Mouse (Mus musculus): ENCODE measurements around the gene Zfp239. TPM values are rescaled to one million over a fixed set of nuclear protein-coding genes. Genes with fewer than 3 reads are reported as not detected.
"Not testable (repeated sequence)": the region's sequence is repeated elsewhere in the genome, so short reads cannot be mapped to it uniquely, and the experiment has no call there.

Zfp239 gene
- polyA plus RNA-seq, 1 experiment from 2014 or later: 14.3 TPM

DNA sequence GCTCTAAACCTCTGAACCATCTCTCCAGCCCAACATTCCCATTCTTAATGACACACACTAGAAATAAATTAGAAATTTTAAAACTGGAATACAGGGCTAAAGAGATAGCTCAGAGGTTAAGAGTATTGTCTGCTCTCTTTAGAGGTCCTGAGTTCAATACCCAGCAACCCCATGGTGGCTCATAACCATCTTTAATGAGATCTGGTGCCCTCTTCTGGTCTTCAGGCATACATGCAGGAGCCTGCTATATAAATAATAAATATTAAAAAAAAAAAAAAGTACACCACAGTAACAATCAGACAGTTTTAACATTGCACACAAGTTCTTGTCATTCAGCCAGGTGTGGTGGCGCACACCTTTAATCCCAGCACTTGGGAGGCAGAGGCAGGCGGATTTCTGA, 14.1 kb upstream of the Zfp239 start:
- CTCF ChIA-PET: interaction anchor here (1.3 to 2.7 kb wide), 2 partner anchors 12 to 72 kb away, joined by 4 to 7 read pairs; no protein-coding TSS in a partner anchor
- in situ Hi-C loops (cut with MboI; ENCODE audit: low pct_unique_long_range_greater_than_20kb): no loop called here
- ATAC-seq: no peak
- peak; percentile 48 for TF ChIP-seq CTCF (IDR thresholded peaks at IDR 0.05)
- DNase-seq (ENCODE audit: low read depth, low spot score): no peak
- POLR2A ChIA-PET: interaction anchor here (0.6 kb wide), 2 partner anchors 50 to 537 kb away, joined by 4 to 9 read pairs; no protein-coding TSS in a partner anchor
- H3K27me3 ChIP-seq: no peaks in the 10 kb centered on the region

DNA sequence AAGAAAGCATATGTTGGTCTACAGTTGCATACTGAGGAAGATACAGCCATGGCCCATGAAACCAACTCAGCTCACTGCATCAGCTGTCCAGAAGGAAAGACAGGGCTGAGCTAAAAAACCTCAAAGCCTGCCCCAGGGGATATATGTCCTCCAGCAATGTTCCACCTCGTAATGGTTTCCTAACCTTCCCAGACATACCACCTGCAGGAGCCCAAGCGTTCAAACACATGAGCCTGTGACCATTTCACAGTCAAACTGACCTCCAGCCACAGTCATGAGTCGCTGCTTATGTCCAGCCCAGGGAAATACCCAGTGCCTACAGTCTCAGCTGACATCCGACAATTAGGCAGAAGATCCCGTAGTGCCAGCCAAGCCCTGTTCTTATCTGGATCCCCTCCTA, 13.3 kb upstream of the Zfp239 start:
- POLR2A ChIA-PET: no interaction called here
- in situ Hi-C loops (cut with MboI; ENCODE audit: low pct_unique_long_range_greater_than_20kb): no loop called here
- CTCF ChIA-PET: interaction anchor here (1.3 to 2.7 kb wide), 2 partner anchors 11 to 71 kb away, joined by 4 to 7 read pairs; no protein-coding TSS in a partner anchor

DNA sequence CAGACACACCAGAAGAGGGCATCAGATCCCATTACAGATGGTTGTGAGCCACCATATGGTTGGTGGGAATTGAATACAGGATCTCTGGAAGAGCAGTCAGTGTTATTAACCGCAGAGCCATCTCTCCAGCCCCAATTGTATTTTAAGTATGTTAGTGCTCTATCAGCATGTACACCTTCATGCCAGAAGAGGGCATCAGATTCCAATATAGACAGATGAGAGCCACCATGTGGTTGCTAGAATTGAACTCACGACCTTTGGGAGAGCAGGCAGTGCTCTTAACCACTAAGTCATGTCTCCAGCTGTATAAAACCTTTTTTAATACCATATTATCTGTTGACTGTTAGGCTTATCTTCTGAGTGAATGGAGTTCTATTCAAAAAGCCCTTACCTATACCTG, 10.2 kb upstream of the Zfp239 start:
- no peak for ATAC-seq
- in situ Hi-C loops (cut with MboI; ENCODE audit: low pct_unique_long_range_greater_than_20kb): loop anchor here (5.0 to 25.0 kb wide), 2 partner anchors 156 to 536 kb away; no protein-coding TSS in a partner anchor
- CTCF ChIA-PET: interaction anchor here (0.9 kb wide), 1 partner anchor 8 kb away, joined by 3 read pairs; no protein-coding TSS in a partner anchor

More for the DNA sequence above, 13.3 kb upstream of the Zfp239 start:
- DNase-seq (ENCODE audit: low read depth, low spot score): peak; percentile 69
- TF ChIP-seq CTCF (IDR thresholded peaks at IDR 0.05): no peak
- no peaks in the 10 kb centered on the region for H3K27me3 ChIP-seq
- no peak for ATAC-seq

DNA sequence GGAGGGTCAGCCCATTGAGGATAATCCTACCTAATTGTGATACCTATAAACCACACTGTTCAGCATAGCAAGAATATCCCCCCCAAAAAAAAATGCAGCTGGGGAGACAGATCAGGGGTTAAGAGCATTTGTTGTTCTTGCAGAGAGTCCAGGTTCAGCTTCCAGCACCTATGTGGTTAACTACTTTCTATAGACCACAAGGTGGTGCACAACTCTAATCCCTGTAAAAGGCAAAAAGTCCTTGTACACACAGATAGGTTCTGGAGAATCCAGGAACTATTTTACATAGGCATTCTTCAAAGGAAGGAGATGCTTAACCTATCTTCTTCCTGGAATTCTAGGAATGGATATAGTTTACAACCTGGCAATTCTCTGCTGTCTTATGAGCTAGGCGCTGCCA, 3.9 kb upstream of the Zfp239 start:
- DNase-seq (ENCODE audit: low read depth, low spot score): no peak
- no peaks in the 10 kb centered on the region for H3K27me3 ChIP-seq
- ChIA-PET POLR2A (interaction anchor here (1.4 kb wide), 1 partner anchor 23 kb away, joined by 3 read pairs; no protein-coding TSS in a partner anchor), CTCF (interaction anchor here (1.7 kb wide), 1 partner anchor 63 kb away, joined by 4 read pairs; no protein-coding TSS in a partner anchor)
- TF ChIP-seq CTCF (IDR thresholded peaks at IDR 0.05): peak; percentile 27
- ATAC-seq: no peak
- in situ Hi-C loops (cut with MboI; ENCODE audit: low pct_unique_long_range_greater_than_20kb): loop anchor here (25.0 kb wide), 1 partner anchor 529 kb away; no protein-coding TSS in a partner anchor

More for the DNA sequence above, 10.2 kb upstream of the Zfp239 start:
- DNase-seq (ENCODE audit: low read depth, low spot score): no peak
- peak; percentile 65 for TF ChIP-seq CTCF (IDR thresholded peaks at IDR 0.05)
- POLR2A ChIA-PET: no interaction called here
- no peaks in the 10 kb centered on the region for H3K27me3 ChIP-seq

DNA sequence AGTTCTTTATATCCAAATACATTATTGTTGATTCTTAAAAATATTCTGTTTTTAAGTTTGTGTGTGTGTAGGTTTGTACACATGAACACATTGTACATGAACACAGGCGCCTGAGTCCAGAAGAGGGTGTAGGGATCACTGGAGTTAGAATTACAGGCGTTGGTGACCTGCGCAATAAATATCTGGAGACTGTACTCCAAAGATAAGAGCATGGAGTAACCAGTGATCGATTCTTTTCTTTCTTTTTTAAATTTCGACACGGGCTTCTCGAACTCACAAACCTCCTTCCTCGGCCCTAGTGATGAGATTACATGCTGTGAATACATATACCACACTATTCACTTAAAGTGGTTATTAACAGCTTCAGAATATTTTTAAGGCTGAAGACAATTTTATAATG, 565 bp downstream of the Zfp239 start:
- in situ Hi-C loops (cut with MboI; ENCODE audit: low pct_unique_long_range_greater_than_20kb): loop anchor here (25.0 kb wide), 1 partner anchor 525 kb away; no protein-coding TSS in a partner anchor
- H3K27me3 ChIP-seq: no peaks in the 10 kb centered on the region
- DNase-seq (ENCODE audit: low read depth, low spot score) (no peak), ATAC-seq (no peak)
- CTCF ChIA-PET: interaction anchor here (2.4 kb wide), 1 partner anchor 59 kb away, joined by 8 read pairs; no protein-coding TSS in a partner anchor
- TF ChIP-seq CTCF (IDR thresholded peaks at IDR 0.05): no peak
- POLR2A ChIA-PET: interaction anchor here (1.3 kb wide), 1 partner anchor 19 kb away, joined by 4 read pairs; no protein-coding TSS in a partner anchor

DNA sequence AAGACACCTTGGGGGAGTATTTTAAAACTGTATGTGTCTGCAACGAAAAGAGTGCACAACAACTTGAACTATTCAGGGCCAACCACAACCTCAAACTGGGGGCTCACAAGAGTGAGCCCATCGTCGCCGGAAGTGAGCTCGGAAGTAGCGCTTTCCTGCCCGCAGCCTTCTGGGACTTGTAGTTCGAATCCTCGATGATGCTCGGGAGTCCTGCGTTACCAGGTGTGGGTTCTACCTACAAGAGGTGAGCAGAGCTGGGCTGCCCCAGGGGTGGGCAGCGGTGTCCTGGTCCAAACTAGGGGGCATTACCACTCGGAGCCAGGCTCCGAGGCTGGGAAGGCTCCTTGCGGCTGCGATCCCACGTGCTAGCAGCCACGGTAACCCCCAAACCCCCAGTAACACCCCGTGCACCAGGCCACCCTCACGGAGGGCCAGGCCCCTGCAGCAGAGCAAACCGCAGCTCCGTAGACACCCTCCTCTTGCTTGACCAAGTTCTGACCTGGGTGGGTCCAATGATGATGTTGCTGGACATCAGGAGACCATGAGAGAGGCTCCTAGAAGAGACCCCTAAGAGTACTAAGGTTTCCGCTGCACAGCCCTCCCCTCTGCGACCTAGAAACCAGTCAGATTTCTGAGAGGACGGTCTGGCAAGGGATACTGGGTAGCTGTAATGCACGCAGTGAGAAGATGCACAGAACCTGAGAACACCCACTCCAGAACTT, 1.2 kb downstream of the Zfp239 start:
- peak; percentile 73 for ATAC-seq
- no peaks in the 10 kb centered on the region for H3K27me3 ChIP-seq
- TF ChIP-seq CTCF (IDR thresholded peaks at IDR 0.05): no peak
- in situ Hi-C loops (cut with MboI; ENCODE audit: low pct_unique_long_range_greater_than_20kb): loop anchor here (25.0 kb wide), 1 partner anchor 524 kb away; no protein-coding TSS in a partner anchor
- DNase-seq (ENCODE audit: low read depth, low spot score): no peak
- ChIA-PET CTCF (interaction anchor here (1.4 to 2.4 kb wide), 2 partner anchors 16 to 58 kb away, joined by 3 to 8 read pairs; no protein-coding TSS in a partner anchor), POLR2A (interaction anchor here (0.9 to 1.3 kb wide), 3 partner anchors 16 to 22 kb away, joined by 3 to 4 read pairs (median 4); partner anchors contain the start of gene Zfp637)

DNA sequence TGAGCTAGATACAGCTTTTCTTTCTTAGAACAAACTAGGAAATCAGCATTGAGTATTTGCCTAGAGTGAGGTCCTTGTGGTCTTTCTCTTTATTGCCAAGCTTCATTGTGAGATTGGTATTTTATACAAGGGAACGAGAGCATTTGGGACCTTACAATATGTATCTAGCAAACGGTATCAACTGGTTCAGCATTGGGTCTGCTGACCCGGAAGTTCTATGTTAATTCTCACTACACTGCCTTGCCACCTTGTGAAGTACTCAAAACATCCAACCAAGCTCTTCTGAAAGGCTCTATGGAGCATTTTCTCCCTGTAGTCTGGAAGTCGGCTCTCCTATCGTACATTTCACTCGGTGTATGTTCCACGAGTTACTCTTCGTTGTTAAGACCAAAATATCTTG, 1.9 kb downstream of the Zfp239 start:
- no peaks in the 10 kb centered on the region for H3K27me3 ChIP-seq
- no peak for TF ChIP-seq CTCF (IDR thresholded peaks at IDR 0.05)
- ATAC-seq (no peak), DNase-seq (ENCODE audit: low read depth, low spot score) (no peak)
- POLR2A ChIA-PET: interaction anchor here (0.9 to 1.3 kb wide), 3 partner anchors 15 to 23 kb away, joined by 3 to 4 read pairs (median 4); partner anchors contain the start of gene Zfp637
- CTCF ChIA-PET: interaction anchor here (1.4 to 2.4 kb wide), 2 partner anchors 15 to 57 kb away, joined by 3 to 8 read pairs; no protein-coding TSS in a partner anchor
- in situ Hi-C loops (cut with MboI; ENCODE audit: low pct_unique_long_range_greater_than_20kb): loop anchor here (25.0 kb wide), 1 partner anchor 524 kb away; no protein-coding TSS in a partner anchor

DNA sequence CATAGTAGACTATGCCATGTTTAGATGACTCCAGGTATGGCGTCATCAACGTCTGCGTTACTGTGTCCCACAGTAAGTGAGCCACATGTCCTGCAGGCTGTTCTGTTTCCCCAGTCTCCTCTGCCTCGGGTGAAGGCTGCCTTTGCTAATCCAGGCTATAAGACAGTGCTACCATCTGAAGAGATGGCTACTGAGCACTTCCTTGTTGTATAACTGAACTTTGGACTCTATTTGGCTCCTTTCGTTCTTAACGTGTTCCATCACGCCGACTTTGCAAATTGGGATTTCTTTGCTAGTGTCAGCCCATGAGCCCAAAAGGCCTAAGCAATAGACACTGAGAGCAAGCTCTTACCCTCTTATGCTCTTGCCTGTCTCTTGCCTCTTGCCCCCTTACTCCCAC, 6.3 kb downstream of the Zfp239 start:
- DNase-seq (ENCODE audit: low read depth, low spot score) (no peak), ATAC-seq (no peak)
- H3K27me3 ChIP-seq: no peaks in the 10 kb centered on the region
- no peak for TF ChIP-seq CTCF (IDR thresholded peaks at IDR 0.05)
- in situ Hi-C loops (cut with MboI; ENCODE audit: low pct_unique_long_range_greater_than_20kb): loop anchor here (25.0 kb wide), 1 partner anchor 519 kb away; no protein-coding TSS in a partner anchor
- ChIA-PET CTCF (interaction anchor here (1.7 kb wide), 1 partner anchor 52 kb away, joined by 6 read pairs; no protein-coding TSS in a partner anchor), POLR2A (no interaction called here)

DNA sequence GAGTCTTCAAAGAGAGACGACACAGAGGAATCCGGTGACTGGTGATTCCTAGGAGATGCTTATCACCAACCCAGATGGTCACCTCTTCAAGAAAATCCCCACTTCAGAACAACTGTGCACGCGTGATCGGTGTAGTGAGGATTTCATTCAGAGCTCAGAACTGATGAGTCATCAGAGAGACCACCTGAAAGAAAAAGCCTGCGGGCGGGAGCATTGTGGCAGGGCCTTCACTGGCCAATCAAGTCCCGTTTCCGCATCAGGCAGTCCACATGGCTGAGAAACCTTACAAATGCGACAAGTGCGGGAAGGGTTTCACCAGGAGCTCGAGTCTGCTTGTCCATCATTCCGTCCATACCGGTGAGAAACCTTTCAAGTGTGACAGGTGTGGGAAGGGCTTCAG, 9.1 kb downstream of the Zfp239 start:
- DNase-seq (ENCODE audit: low read depth, low spot score) (no peak), ATAC-seq (no peak)
- ChIA-PET POLR2A (no interaction called here), CTCF (interaction anchor here (1.5 kb wide), 1 partner anchor 29 kb away, joined by 3 read pairs; no protein-coding TSS in a partner anchor)
- in situ Hi-C loops (cut with MboI; ENCODE audit: low pct_unique_long_range_greater_than_20kb): loop anchor here (25.0 kb wide), 1 partner anchor 516 kb away; no protein-coding TSS in a partner anchor
- no peak for TF ChIP-seq CTCF (IDR thresholded peaks at IDR 0.05)
- no peaks in the 10 kb centered on the region for H3K27me3 ChIP-seq

DNA sequence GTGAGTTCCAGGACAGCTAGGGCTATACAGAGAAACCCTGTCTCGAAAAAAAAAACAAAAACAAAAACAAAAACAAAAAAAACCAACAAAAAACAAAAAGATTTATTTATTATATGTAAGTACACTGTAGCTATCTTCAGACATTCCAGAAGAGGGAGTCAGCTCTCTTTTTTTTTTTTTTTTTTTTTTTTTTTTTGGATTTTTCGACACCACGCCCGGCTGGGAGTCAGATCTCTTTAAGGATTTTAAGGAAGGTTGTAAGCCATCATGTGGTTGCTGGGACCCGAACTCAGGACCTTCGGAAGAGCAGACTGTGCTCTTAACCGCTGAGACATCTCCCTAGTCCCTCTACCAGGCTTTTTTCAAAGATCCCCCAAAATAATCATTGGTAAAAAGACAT, 11.6 kb downstream of the Zfp239 start:
- ATAC-seq; H3K27me3 ChIP-seq; CTCF ChIA-PET; DNase-seq (ENCODE audit: low read depth, low spot score): not testable (repeated sequence)
- POLR2A ChIA-PET: interaction anchor here (0.6 to 0.7 kb wide), 3 partner anchors 46 to 498 kb away, joined by 3 to 5 read pairs (median 3); no protein-coding TSS in a partner anchor
- in situ Hi-C loops (cut with MboI; ENCODE audit: low pct_unique_long_range_greater_than_20kb): loop anchor here (25.0 kb wide), 1 partner anchor 514 kb away; no protein-coding TSS in a partner anchor
